Mouse (Mus musculus): ENCODE measurements around the gene Rad51b.

Rad51b gene

GRCm38 (mm10) chr12:79575041-79575541 is 278.0 kb downstream of the Rad51b start:
- DNase-seq (ENCODE audit: low spot score in 2 of 2), result no peak

GRCm38 (mm10) chr12:79577525-79577924 is 280.4 kb downstream of the Rad51b start:
- no peak for DNase-seq (ENCODE audit: low spot score in 2 of 2)

GRCm38 (mm10) chr12:79579018-79579585 is 282.0 kb downstream of the Rad51b start:
- no peak for DNase-seq (ENCODE audit: low spot score in 2 of 2)

GRCm38 (mm10) chr12:79579837-79580236 is 282.8 kb downstream of the Rad51b start:
- DNase-seq (ENCODE audit: low spot score in 2 of 2), result no peak

- no peak for DNase-seq (ENCODE audit: low spot score in 2 of 2)
These were observed 287.6 kb downstream of the Rad51b start for GRCm38 (mm10) chr12:79584556-79585307.

- no peak for DNase-seq (ENCODE audit: low spot score in 2 of 2)
These were observed 288.3 kb downstream of the Rad51b start for GRCm38 (mm10) chr12:79585336-79585735.

GRCm38 (mm10) chr12:79588831-79589230 is 291.7 kb downstream of the Rad51b start:
- no peak for DNase-seq (ENCODE audit: low spot score in 2 of 2)

GRCm38 (mm10) chr12:79592206-79592605 is 295.1 kb downstream of the Rad51b start:
- DNase-seq (ENCODE audit: low spot score in 2 of 2), result no peak

- no peak for DNase-seq (ENCODE audit: low spot score in 2 of 2)
These were observed 299.8 kb downstream of the Rad51b start for GRCm38 (mm10) chr12:79596842-79597241.

GRCm38 (mm10) chr12:79597351-79597750 is 300.3 kb downstream of the Rad51b start:
- no peak for DNase-seq (ENCODE audit: low spot score in 2 of 2)

- DNase-seq (ENCODE audit: low spot score in 2 of 2), result no peak
These were observed 300.7 kb downstream of the Rad51b start for GRCm38 (mm10) chr12:79597786-79598185.

GRCm38 (mm10) chr12:79598496-79598895 is 301.4 kb downstream of the Rad51b start:
- no peak for DNase-seq (ENCODE audit: low spot score in 2 of 2)

- DNase-seq (ENCODE audit: low spot score in 2 of 2), result no peak
These were observed 301.8 kb downstream of the Rad51b start for GRCm38 (mm10) chr12:79598901-79599300.

- DNase-seq (ENCODE audit: low spot score in 2 of 2), result no peak
These were observed 303.2 kb downstream of the Rad51b start for GRCm38 (mm10) chr12:79600149-79600769.

- DNase-seq (ENCODE audit: low spot score in 2 of 2), result no peak
These were observed 305.6 kb downstream of the Rad51b start for GRCm38 (mm10) chr12:79602641-79603040.

- no peak for DNase-seq (ENCODE audit: low spot score in 2 of 2)
These were observed 307.8 kb downstream of the Rad51b start for GRCm38 (mm10) chr12:79604850-79605249.

GRCm38 (mm10) chr12:79606197-79606631 is 309.1 kb downstream of the Rad51b start:
- DNase-seq (ENCODE audit: low spot score in 2 of 2), result no peak

GRCm38 (mm10) chr12:79609399-79610010 is 312.4 kb downstream of the Rad51b start:
- DNase-seq (ENCODE audit: low spot score in 2 of 2), result no peak

- no peak for DNase-seq (ENCODE audit: low spot score in 2 of 2)
These were observed 313.5 kb downstream of the Rad51b start for GRCm38 (mm10) chr12:79610511-79611103.

- DNase-seq (ENCODE audit: low spot score in 2 of 2), result no peak
These were observed 314.6 kb downstream of the Rad51b start for GRCm38 (mm10) chr12:79611665-79612064.

- DNase-seq (ENCODE audit: low spot score in 2 of 2), result peak; percentile 89 to 93
These were observed 315.4 kb downstream of the Rad51b start for GRCm38 (mm10) chr12:79612334-79613060.
